In genomic region chr15:12550376-12550775, GRCm38 (mm10) we compare ENCODE assay signal across 8 mouse cellular contexts.
DNase-seq lines count a peak whose midpoint lies in the region; ATAC-seq and TF ChIP-seq lines count a peak whose summit lies in the region.

No protein-coding gene starts in this region.

- peak overlapping the region; percentile 65; the same call in 1 of the 2 replicates for H3K4me3 ChIP-seq in forebrain, embryonic 10.5 days
- no peak overlapping the region for H3K4me3 ChIP-seq in forebrain, postnatal 0 days (ENCODE audit: low read depth, low read length)
- H3K4me3 ChIP-seq in hindbrain, embryonic 14.5 days (replicated peaks; ENCODE audit: low read length) = no peak overlapping the region
- peak overlapping the region; percentile 53 for H3K4me3 ChIP-seq in limb, embryonic 15.5 days

- peaks cover 33% of the 10 kb centered on the region for H3K4me1 ChIP-seq in forebrain, embryonic 10.5 days
- peaks cover 6% of the 10 kb centered on the region for H3K4me1 ChIP-seq in forebrain, postnatal 0 days (ENCODE audit: insufficient read depth)
- peaks cover 19% of the 10 kb centered on the region for H3K4me1 ChIP-seq in hindbrain, embryonic 14.5 days (replicated peaks; ENCODE audit: control insufficient read depth, insufficient read depth, low read length)
- peaks cover 39% of the 10 kb centered on the region for H3K4me1 ChIP-seq in limb, embryonic 15.5 days

- no peak overlapping the region for H3K27ac ChIP-seq in forebrain, embryonic 10.5 days
- no peak overlapping the region for H3K27ac ChIP-seq in forebrain, postnatal 0 days (ENCODE audit: low read depth, low read length)
- no peak overlapping the region for H3K27ac ChIP-seq in hindbrain, embryonic 14.5 days
- peak overlapping the region; percentile 14; the same call in 1 of the 2 replicates for H3K27ac ChIP-seq in limb, embryonic 15.5 days

- H3K4me2 ChIP-seq in forebrain, postnatal 0 days (ENCODE audit: low read depth) = no peak overlapping the region
- peak overlapping the region; percentile 98; the same call in 1 of the 2 replicates for H3K4me2 ChIP-seq in hindbrain, embryonic 14.5 days (replicated peaks)
- H3K4me2 ChIP-seq in limb, embryonic 15.5 days = peak overlapping the region; percentile 96

- WGBS in forebrain, embryonic 10.5 days = 24% methylated on average over 9 of the region's 9 CpGs
- 20% methylated on average over 9 of the region's 9 CpGs for WGBS in forebrain, postnatal 0 days
- WGBS in hindbrain, embryonic 14.5 days = 27% methylated on average over 9 of the region's 9 CpGs
- 19% methylated on average over 9 of the region's 9 CpGs for WGBS in limb, embryonic 15.5 days

- peaks cover 40% of the 10 kb centered on the region for H3K27me3 ChIP-seq in forebrain, embryonic 10.5 days (ENCODE audit: poor library complexity, severe bottlenecking)
- no peaks in the 10 kb centered on the region for H3K27me3 ChIP-seq in forebrain, postnatal 0 days (ENCODE audit: insufficient read depth, low read length)
- H3K27me3 ChIP-seq in hindbrain, embryonic 14.5 days (ENCODE audit: control insufficient read depth, insufficient read depth, low read length) = 0 out of 2 replicates have a peak, but pooled peaks cover 8% of the 10 kb centered on the region
- H3K27me3 ChIP-seq in limb, embryonic 15.5 days = no peaks in the 10 kb centered on the region; the same call in 1 of the 2 replicates

- no peak for ATAC-seq in forebrain, postnatal 0 days
- no peak for ATAC-seq in hindbrain, embryonic 14.5 days (ENCODE audit: low FRiP score)
- ATAC-seq in limb, embryonic 15.5 days (ENCODE audit: insufficient number of reproducible peaks, low FRiP score, low TSS enrichment, low read depth) = no peak
- ATAC-seq in inflammation-experienced regulatory T-cells, adult 6 months = no peak

- H3K9ac ChIP-seq in forebrain, postnatal 0 days = no peak overlapping the region
- H3K9ac ChIP-seq in hindbrain, embryonic 14.5 days = no peak overlapping the region
- H3K9ac ChIP-seq in limb, embryonic 15.5 days = no peak overlapping the region

- H3K9me3 ChIP-seq in forebrain, embryonic 10.5 days = no peaks in the 10 kb centered on the region
- no peaks in the 10 kb centered on the region for H3K9me3 ChIP-seq in forebrain, postnatal 0 days (ENCODE audit: low read length)
- H3K9me3 ChIP-seq in hindbrain, embryonic 14.5 days (ENCODE audit: control insufficient read depth, low read length) = no peaks in the 10 kb centered on the region
- H3K9me3 ChIP-seq in limb, embryonic 15.5 days = no peaks in the 10 kb centered on the region

- no peak for DNase-seq in forebrain, embryonic 10.5 days (ENCODE audit: extremely low spot score, low spot score)
- DNase-seq in forebrain, postnatal 0 days = no peak
- DNase-seq in brain, embryonic 14.5 days (ENCODE audit: low read depth) = peak; percentile 28
- no peak for DNase-seq in hindbrain, embryonic 14.5 days (ENCODE audit: low spot score)
- DNase-seq in right cerebral cortex, adult 18-20 months = no peak
- DNase-seq in liver = no peak

- TF ChIP-seq CTCF in forebrain, postnatal 0 days (IDR thresholded peaks at IDR 0.05; ENCODE audit: low read depth) = no peak
- TF ChIP-seq CTCF in brain, embryonic 14.5 days (IDR thresholded peaks at IDR 0.05; ENCODE audit: borderline replicate concordance, extremely low read depth, insufficient read depth, insufficient read length) = no peak

- H3K36me3 ChIP-seq in forebrain, embryonic 10.5 days (replicated peaks) = no peaks in the 10 kb centered on the region
- H3K36me3 ChIP-seq in forebrain, postnatal 0 days (ENCODE audit: insufficient read depth) = no peaks in the 10 kb centered on the region
- H3K36me3 ChIP-seq in hindbrain, embryonic 14.5 days (replicated peaks; ENCODE audit: control insufficient read depth, insufficient read depth) = no peaks in the 10 kb centered on the region
- no peaks in the 10 kb centered on the region for H3K36me3 ChIP-seq in limb, embryonic 15.5 days

- no peak for TF ChIP-seq POLR2A in brain, embryonic 14.5 days (IDR thresholded peaks at IDR 0.05; ENCODE audit: borderline replicate concordance, extremely low read depth, insufficient read depth, insufficient read length, poor library complexity, severe bottlenecking)

Comparison
In these comparisons a context has a peak if more than half of its experiments do, and no peak if none do; other contexts are left out.
1. H3K4me3 ChIP-seq: peak in forebrain, embryonic 10.5 days (single experiment) and limb, embryonic 15.5 days (single experiment); none in forebrain, postnatal 0 days (single experiment) and hindbrain, embryonic 14.5 days (single experiment).